Mouse (Mus musculus) hindbrain, embryonic 13.5 days (tissue): ENCODE data around the gene Tbc1d1. TPM values are rescaled to one million over a fixed set of nuclear protein-coding genes. Genes with fewer than 3 reads are reported as not detected.

ENCODE experiments used
- ATAC-seq: fragments of 200-750 bp; cut with Nextera tagmentation; 2 replicates; pipeline ENCODE4 v1.8.0; 2017; ENCODE audit warnings: moderate TSS enrichment; ENCODE audit not compliant: low FRiP score
- H3K27ac ChIP-seq: fragments of 300-500 bp; sonication (generic); 2 replicates; pipeline ENCODE4 v1.5.1; 2015; ENCODE audit warnings: inconsistent platforms, mild to moderate bottlenecking, moderate library complexity
- H3K27me3 ChIP-seq: fragments of 300-500 bp; sonication (generic); 2 replicates; pipeline ENCODE4 v1.6.1; 2015; ENCODE audit warnings: mild to moderate bottlenecking, inconsistent platforms
- H3K36me3 ChIP-seq: fragments of 300-500 bp; sonication (generic); 2 replicates; pipeline ENCODE4 v1.6.1; 2015; ENCODE audit warnings: mild to moderate bottlenecking, inconsistent platforms
- H3K4me1 ChIP-seq: fragments of 300-500 bp; sonication (generic); replicated peaks from 2 replicates; pipeline ENCODE4 v1.6.1; 2015; ENCODE audit warnings: inconsistent platforms
- H3K4me2 ChIP-seq: fragments of 300-500 bp; sonication (generic); 2 replicates; pipeline ENCODE4 v1.6.1; 2015; ENCODE audit warnings: inconsistent platforms, mild to moderate bottlenecking, moderate library complexity
- H3K4me3 ChIP-seq: fragments of 300-500 bp; sonication (generic); 2 replicates; pipeline ENCODE4 v1.5.1; 2015; ENCODE audit warnings: mild to moderate bottlenecking, inconsistent platforms
- H3K9ac ChIP-seq: fragments of 300-500 bp; sonication (generic); 2 replicates; pipeline ENCODE4 v1.6.1; 2015; ENCODE audit warnings: mild to moderate bottlenecking, inconsistent platforms
- H3K9me3 ChIP-seq: fragments of 300-500 bp; sonication (generic); 2 replicates; pipeline ENCODE4 v1.6.1; 2016; ENCODE audit warnings: inconsistent platforms
- whole genome bisulfite sequencing: fragments of 180-500 bp; shearing (Covaris S2); methylation state at CpG from one replicate; pipeline ENCODE4 v1.1.7; 2015; 5-methylcytosine and 5-hydroxymethylcytosine counted together
- polyA plus RNA-seq: library from polyadenylated mRNA; unstranded; fragments of >200 nt; fragmentation: Nextera tagmentation; extraction: Ambion mirVana; gene quantifications from 2 replicates; pipeline ENCODE4 v1.2.1, GENCODE M21; 2015

Gene Tbc1d1
- polyA plus RNA-seq, 1 experiment from 2014 or later: 14.5 TPM

GRCm38 (mm10) chr5:64277646-64278191, 121.6 kb downstream of the Tbc1d1 start:
- no peak overlapping the region for H3K9ac ChIP-seq
- no peak overlapping the region for H3K27ac ChIP-seq
- H3K27me3 ChIP-seq: no peaks in the 10 kb centered on the region
- 89% methylated on average over 7 of the region's 7 CpGs for WGBS
- ATAC-seq: no peak
- no peaks in the 10 kb centered on the region; the same call in 1 of the 2 replicates for H3K4me1 ChIP-seq
- no peaks in the 10 kb centered on the region for H3K9me3 ChIP-seq
- H3K4me3 ChIP-seq: no peak overlapping the region
- H3K36me3 ChIP-seq: peaks cover 27% of the 10 kb centered on the region
- no peak overlapping the region for H3K4me2 ChIP-seq

- Histone ChIP-seq H3K36me3 (peaks cover 39% of the 10 kb centered on the region), H3K9ac (no peak overlapping the region), H3K27ac (no peak overlapping the region), H3K27me3 (no peaks in the 10 kb centered on the region), H3K4me2 (no peak overlapping the region), H3K9me3 (no peaks in the 10 kb centered on the region), H3K4me3 (no peak overlapping the region), H3K4me1 (no peaks in the 10 kb centered on the region; the same call in 1 of the 2 replicates)
- WGBS: 65% methylated on average over 7 of the region's 7 CpGs
- ATAC-seq: no peak
Observed at GRCm38 (mm10) chr5:64279668-64280067, 123.6 kb downstream of the Tbc1d1 start.

GRCm38 (mm10) chr5:64280191-64280590, 124.1 kb downstream of the Tbc1d1 start:
- peaks cover 39% of the 10 kb centered on the region for H3K36me3 ChIP-seq
- H3K27me3 ChIP-seq: no peaks in the 10 kb centered on the region
- no peaks in the 10 kb centered on the region for H3K9me3 ChIP-seq
- H3K4me1 ChIP-seq: no peaks in the 10 kb centered on the region; the same call in 1 of the 2 replicates
- WGBS: 91% methylated on average over 8 of the region's 8 CpGs
- H3K27ac ChIP-seq: no peak overlapping the region
- ATAC-seq: no peak
- no peak overlapping the region for H3K9ac ChIP-seq
- no peak overlapping the region for H3K4me3 ChIP-seq
- no peak overlapping the region for H3K4me2 ChIP-seq

GRCm38 (mm10) chr5:64280613-64281012, 124.5 kb downstream of the Tbc1d1 start:
- no peak overlapping the region for H3K27ac ChIP-seq
- peaks cover 39% of the 10 kb centered on the region for H3K36me3 ChIP-seq
- ATAC-seq: no peak
- H3K27me3 ChIP-seq: no peaks in the 10 kb centered on the region
- H3K9ac ChIP-seq: no peak overlapping the region
- H3K9me3 ChIP-seq: no peaks in the 10 kb centered on the region
- no peak overlapping the region for H3K4me2 ChIP-seq
- WGBS: 78% methylated on average over 4 of the region's 4 CpGs
- H3K4me1 ChIP-seq: no peaks in the 10 kb centered on the region
- no peak overlapping the region for H3K4me3 ChIP-seq

GRCm38 (mm10) chr5:64281674-64282073, 125.6 kb downstream of the Tbc1d1 start:
- no peak for ATAC-seq
- WGBS: 95% methylated on average over 7 of the region's 7 CpGs
- H3K27ac ChIP-seq: no peak overlapping the region

GRCm38 (mm10) chr5:64282594-64282993, 126.5 kb downstream of the Tbc1d1 start:
- peaks cover 56% of the 10 kb centered on the region for H3K36me3 ChIP-seq
- no peak overlapping the region for H3K4me2 ChIP-seq
- no peaks in the 10 kb centered on the region for H3K4me1 ChIP-seq
- 83% methylated on average over 4 of the region's 4 CpGs for WGBS
- H3K9ac ChIP-seq: no peak overlapping the region
- no peak for ATAC-seq
- H3K27me3 ChIP-seq: no peaks in the 10 kb centered on the region
- no peak overlapping the region for H3K27ac ChIP-seq
- H3K4me3 ChIP-seq: no peak overlapping the region
- no peaks in the 10 kb centered on the region for H3K9me3 ChIP-seq

More at GRCm38 (mm10) chr5:64281674-64282073, 125.6 kb downstream of the Tbc1d1 start:
- no peak overlapping the region for H3K4me2 ChIP-seq
- H3K4me3 ChIP-seq: no peak overlapping the region
- no peaks in the 10 kb centered on the region for H3K4me1 ChIP-seq
- H3K9me3 ChIP-seq: no peaks in the 10 kb centered on the region
- H3K27me3 ChIP-seq: no peaks in the 10 kb centered on the region
- H3K36me3 ChIP-seq: peaks cover 48% of the 10 kb centered on the region
- H3K9ac ChIP-seq: no peak overlapping the region

- H3K27me3 ChIP-seq: no peaks in the 10 kb centered on the region
- ATAC-seq: no peak
- no peak overlapping the region for H3K9ac ChIP-seq
- 93% methylated on average over 4 of the region's 4 CpGs for WGBS
- no peak overlapping the region for H3K27ac ChIP-seq
- H3K4me3 ChIP-seq: no peak overlapping the region
- H3K4me2 ChIP-seq: no peak overlapping the region
- H3K9me3 ChIP-seq: no peaks in the 10 kb centered on the region
- H3K4me1 ChIP-seq: 0 out of 2 replicates have a peak, but pooled peaks cover 3% of the 10 kb centered on the region
- H3K36me3 ChIP-seq: peaks cover 51% of the 10 kb centered on the region
Observed at GRCm38 (mm10) chr5:64285289-64285688, 129.2 kb downstream of the Tbc1d1 start.

GRCm38 (mm10) chr5:64285851-64286250, 129.7 kb downstream of the Tbc1d1 start:
- 0 out of 2 replicates have a peak, but pooled peaks cover 3% of the 10 kb centered on the region for H3K4me1 ChIP-seq
- H3K4me2 ChIP-seq: no peak overlapping the region
- ATAC-seq: no peak
- no peaks in the 10 kb centered on the region for H3K9me3 ChIP-seq
- no peak overlapping the region for H3K27ac ChIP-seq
- no peaks in the 10 kb centered on the region for H3K27me3 ChIP-seq
- no peak overlapping the region for H3K4me3 ChIP-seq
- WGBS: 94% methylated on average over 13 of the region's 13 CpGs
- peaks cover 48% of the 10 kb centered on the region for H3K36me3 ChIP-seq
- no peak overlapping the region for H3K9ac ChIP-seq

- H3K4me2 ChIP-seq: no peak overlapping the region
- no peak for ATAC-seq
Observed at GRCm38 (mm10) chr5:64287287-64287686, 131.2 kb downstream of the Tbc1d1 start.

GRCm38 (mm10) chr5:64288031-64288928, 132.2 kb downstream of the Tbc1d1 start:
- Histone ChIP-seq H3K4me2 (no peak overlapping the region), H3K9ac (no peak overlapping the region), H3K27me3 (no peaks in the 10 kb centered on the region), H3K36me3 (peaks cover 29% of the 10 kb centered on the region), H3K9me3 (no peaks in the 10 kb centered on the region), H3K27ac (no peak overlapping the region), H3K4me1 (0 out of 2 replicates have a peak, but pooled peaks cover 3% of the 10 kb centered on the region), H3K4me3 (no peak overlapping the region)
- no peak for ATAC-seq
- WGBS: 91% methylated on average over 14 of the region's 14 CpGs

More at GRCm38 (mm10) chr5:64287287-64287686, 131.2 kb downstream of the Tbc1d1 start:
- Histone ChIP-seq H3K27ac (no peak overlapping the region), H3K4me3 (no peak overlapping the region), H3K9me3 (no peaks in the 10 kb centered on the region), H3K27me3 (no peaks in the 10 kb centered on the region), H3K4me1 (0 out of 2 replicates have a peak, but pooled peaks cover 3% of the 10 kb centered on the region), H3K9ac (no peak overlapping the region), H3K36me3 (peaks cover 39% of the 10 kb centered on the region)
- WGBS: 83% methylated on average over 8 of the region's 8 CpGs

- Histone ChIP-seq H3K9me3 (no peaks in the 10 kb centered on the region), H3K36me3 (0 out of 2 replicates have a peak, but pooled peaks cover 25% of the 10 kb centered on the region), H3K9ac (no peak overlapping the region), H3K4me2 (no peak overlapping the region), H3K4me1 (0 out of 2 replicates have a peak, but pooled peaks cover 3% of the 10 kb centered on the region), H3K27ac (0 out of 2 replicates have a peak overlapping the region, but pooled peaks have one; percentile 23), H3K4me3 (no peak overlapping the region), H3K27me3 (no peaks in the 10 kb centered on the region)
- WGBS: 68% methylated on average over 5 of the region's 5 CpGs
- peak; percentile 58 for ATAC-seq
Observed at GRCm38 (mm10) chr5:64289202-64290060, 133.3 kb downstream of the Tbc1d1 start.

GRCm38 (mm10) chr5:64290061-64290345, 133.9 kb downstream of the Tbc1d1 start:
- Histone ChIP-seq H3K9ac (no peak overlapping the region), H3K27ac (0 out of 2 replicates have a peak overlapping the region, but pooled peaks have one; percentile 23), H3K36me3 (0 out of 2 replicates have a peak, but pooled peaks cover 29% of the 10 kb centered on the region), H3K4me1 (0 out of 2 replicates have a peak, but pooled peaks cover 3% of the 10 kb centered on the region), H3K4me3 (no peak overlapping the region), H3K9me3 (no peaks in the 10 kb centered on the region), H3K4me2 (no peak overlapping the region), H3K27me3 (no peaks in the 10 kb centered on the region)
- WGBS: 70% methylated on average over 4 of the region's 4 CpGs
- ATAC-seq: no peak
